Comparison of ENCODE assay signal across 7 mouse cellular contexts in genomic region chr5:122652506-122652905, GRCm38 (mm10). TPM values are rescaled to one million over a fixed set of nuclear protein-coding genes. Genes with fewer than 3 reads are reported as not detected.
DNase-seq lines count a peak whose midpoint lies in the region; ATAC-seq lines count a peak whose summit lies in the region.

No protein-coding gene starts in this region.

- DNase-seq in limb, embryonic 10.5 days (ENCODE audit: low spot score), result no peak
- DNase-seq in c-Kit-positive CD71-negative TER-119-negative erythroid progenitor cells, embryonic 14.5 days (ENCODE audit: low read depth), result peak; percentile 52
- DNase-seq in hindbrain, embryonic 14.5 days (ENCODE audit: low spot score), result no peak
- DNase-seq in naive thymus-derived CD4-positive, alpha-beta T cell, adult 2 months (ENCODE audit: low read depth), result peak; percentile 66
- no peak for DNase-seq in right cerebral cortex, adult 18-20 months
- DNase-seq in right cerebral cortex, postnatal 14 days, result no peak

- 0 out of 2 replicates have a peak overlapping the region, but pooled peaks have one; percentile 73 for H3K27ac ChIP-seq in limb, embryonic 13.5 days
- H3K27ac ChIP-seq in limb, embryonic 10.5 days, result no peak overlapping the region
- peak overlapping the region; percentile 75 for H3K27ac ChIP-seq in hindbrain, embryonic 14.5 days

- no peaks in the 10 kb centered on the region for H3K9me3 ChIP-seq in limb, embryonic 13.5 days
- no peaks in the 10 kb centered on the region for H3K9me3 ChIP-seq in limb, embryonic 10.5 days (replicated peaks)
- no peaks in the 10 kb centered on the region for H3K9me3 ChIP-seq in hindbrain, embryonic 14.5 days (ENCODE audit: control insufficient read depth, low read length)

- H3K27me3 ChIP-seq in limb, embryonic 13.5 days, result no peaks in the 10 kb centered on the region
- H3K27me3 ChIP-seq in limb, embryonic 10.5 days (ENCODE audit: low read depth, poor library complexity, severe bottlenecking), result no peaks in the 10 kb centered on the region
- H3K27me3 ChIP-seq in hindbrain, embryonic 14.5 days (ENCODE audit: control insufficient read depth, insufficient read depth, low read length), result no peaks in the 10 kb centered on the region

- no peak for ATAC-seq in limb, embryonic 13.5 days (ENCODE audit: low FRiP score, low read depth)
- ATAC-seq in hindbrain, embryonic 14.5 days (ENCODE audit: low FRiP score), result no peak

- H3K4me3 ChIP-seq in limb, embryonic 13.5 days, result no peak overlapping the region
- H3K4me3 ChIP-seq in limb, embryonic 10.5 days, result no peak overlapping the region
- no peak overlapping the region for H3K4me3 ChIP-seq in hindbrain, embryonic 14.5 days (replicated peaks; ENCODE audit: low read length)

- no peak overlapping the region for H3K9ac ChIP-seq in limb, embryonic 13.5 days
- H3K9ac ChIP-seq in hindbrain, embryonic 14.5 days, result no peak overlapping the region

- peaks cover 25% of the 10 kb centered on the region for H3K4me1 ChIP-seq in limb, embryonic 13.5 days
- peaks cover 15% of the 10 kb centered on the region for H3K4me1 ChIP-seq in limb, embryonic 10.5 days
- H3K4me1 ChIP-seq in hindbrain, embryonic 14.5 days (replicated peaks; ENCODE audit: control insufficient read depth, insufficient read depth, low read length), result peaks cover 14% of the 10 kb centered on the region; the same call in 1 of the 2 replicates

- no peaks in the 10 kb centered on the region for H3K36me3 ChIP-seq in limb, embryonic 13.5 days
- no peaks in the 10 kb centered on the region for H3K36me3 ChIP-seq in limb, embryonic 10.5 days
- H3K36me3 ChIP-seq in hindbrain, embryonic 14.5 days (replicated peaks; ENCODE audit: control insufficient read depth, insufficient read depth), result no peaks in the 10 kb centered on the region

- H3K4me2 ChIP-seq in limb, embryonic 13.5 days (replicated peaks), result no peak overlapping the region
- no peak overlapping the region for H3K4me2 ChIP-seq in hindbrain, embryonic 14.5 days (replicated peaks)

- 82% methylated on average over 7 of the region's 7 CpGs for WGBS in limb, embryonic 13.5 days
- 81% methylated on average over 7 of the region's 7 CpGs for WGBS in limb, embryonic 10.5 days
- 80% methylated on average over 7 of the region's 7 CpGs for WGBS in hindbrain, embryonic 14.5 days

RNA-seq across cellular contexts. Expression of gene P2rx7, which starts 8.8 kb away (rescaled TPM):
- polyA plus RNA-seq in limb, embryonic 13.5 days (2015; fragmentation: Nextera tagmentation; extraction: Ambion mirVana), result 1.2 TPM in 2 replicates
- polyA plus RNA-seq in limb, embryonic 10.5 days (2016; fragmentation: Nextera tagmentation; extraction: Ambion mirVana), result 0.08 TPM in 1 of 2 replicates, not detected in the other
- 3.7 and 4.0 TPM in 2 replicates for polyA plus RNA-seq in hindbrain, embryonic 14.5 days (2014; fragmentation: Nextera tagmentation; extraction: Ambion mirVana)

RNA-seq across cellular contexts. Expression of gene Ift81, which starts 38.2 kb away (rescaled TPM):
- polyA plus RNA-seq in limb, embryonic 13.5 days (2015; fragmentation: Nextera tagmentation; extraction: Ambion mirVana), result 48.7 and 50.7 TPM in 2 replicates
- polyA plus RNA-seq in limb, embryonic 10.5 days (2016; fragmentation: Nextera tagmentation; extraction: Ambion mirVana), result 35.3 and 42.2 TPM in 2 replicates
- 60.5 and 61.9 TPM in 2 replicates for polyA plus RNA-seq in hindbrain, embryonic 14.5 days (2014; fragmentation: Nextera tagmentation; extraction: Ambion mirVana)

RNA-seq across cellular contexts. Expression of gene P2rx4, which starts 54.8 kb away (rescaled TPM):
- polyA plus RNA-seq in limb, embryonic 13.5 days (2015; fragmentation: Nextera tagmentation; extraction: Ambion mirVana), result 16.1 and 16.8 TPM in 2 replicates
- 3.5 and 4.1 TPM in 2 replicates for polyA plus RNA-seq in limb, embryonic 10.5 days (2016; fragmentation: Nextera tagmentation; extraction: Ambion mirVana)
- 14.8 and 16.0 TPM in 2 replicates for polyA plus RNA-seq in hindbrain, embryonic 14.5 days (2014; fragmentation: Nextera tagmentation; extraction: Ambion mirVana)

Comparison
In these comparisons a context has a peak if more than half of its experiments do, and no peak if none do; other contexts are left out.
1. DNase-seq: peak in c-Kit-positive CD71-negative TER-119-negative erythroid progenitor cells, embryonic 14.5 days (single experiment) and naive thymus-derived CD4-positive, alpha-beta T cell, adult 2 months (single experiment); none in limb, embryonic 10.5 days (single experiment), hindbrain, embryonic 14.5 days (single experiment), right cerebral cortex, adult 18-20 months (single experiment) and right cerebral cortex, postnatal 14 days (single experiment).